Mouse (Mus musculus): ENCODE measurements around the gene Uhrf1bp1l. TPM values are rescaled to one million over a fixed set of nuclear protein-coding genes. Genes with fewer than 3 reads are reported as not detected.
"Not testable (repeated sequence)": the region's sequence is repeated elsewhere in the genome, so short reads cannot be mapped to it uniquely, and the experiment has no call there.

Gene Uhrf1bp1l
- total RNA-seq (2015) (65.2 and 73.3 TPM in 2 replicates), total RNA-seq (2017) (38.4 and 46.1 TPM in 2 replicates)

DNA sequence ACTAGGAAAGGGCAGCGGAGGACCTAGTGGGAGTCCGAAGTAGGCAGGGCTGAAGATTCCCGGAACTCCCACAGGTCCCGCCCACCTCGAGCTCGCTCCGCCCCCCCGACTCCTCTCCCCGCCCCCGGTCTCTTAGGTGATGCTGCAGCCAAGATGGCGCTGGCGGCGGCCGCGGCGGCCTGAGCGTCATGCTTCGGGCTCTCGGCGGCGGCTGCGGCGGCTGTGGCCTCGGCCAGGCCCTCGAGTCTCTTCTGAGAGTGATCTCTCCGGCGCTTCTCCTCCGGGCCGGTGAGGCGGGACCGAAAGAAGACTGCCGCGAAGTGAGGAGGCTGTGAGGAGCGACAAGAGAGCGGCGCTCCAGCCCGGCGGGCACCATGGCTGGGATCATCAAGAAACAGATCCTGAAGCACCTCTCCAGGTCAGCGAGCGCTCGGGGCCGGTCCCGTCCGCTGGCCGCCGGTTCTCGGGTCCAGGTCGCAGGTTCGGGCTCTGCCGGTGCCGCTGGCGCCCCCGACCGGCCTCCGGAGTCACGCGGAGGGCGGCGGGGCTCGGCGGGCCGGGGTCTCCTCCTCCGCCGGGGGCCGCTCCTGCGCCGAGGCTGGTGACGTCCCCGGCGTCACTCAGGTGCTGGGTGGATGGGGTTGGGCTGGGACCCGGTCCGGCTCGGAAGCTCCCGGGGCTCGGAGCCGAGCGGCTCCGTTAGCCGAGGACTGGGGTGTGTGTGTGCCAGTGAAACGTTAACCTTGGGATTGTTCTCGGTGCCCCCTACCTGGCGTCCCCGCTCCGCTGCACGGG lies at the start of gene Uhrf1bp1l:
TSS of gene Uhrf1bp1l (plus strand) at position 121 of the 795 bp plus-strand sequence.
- peak; percentile 73 for ATAC-seq (ENCODE audit: poor library complexity, severe bottlenecking)

DNA sequence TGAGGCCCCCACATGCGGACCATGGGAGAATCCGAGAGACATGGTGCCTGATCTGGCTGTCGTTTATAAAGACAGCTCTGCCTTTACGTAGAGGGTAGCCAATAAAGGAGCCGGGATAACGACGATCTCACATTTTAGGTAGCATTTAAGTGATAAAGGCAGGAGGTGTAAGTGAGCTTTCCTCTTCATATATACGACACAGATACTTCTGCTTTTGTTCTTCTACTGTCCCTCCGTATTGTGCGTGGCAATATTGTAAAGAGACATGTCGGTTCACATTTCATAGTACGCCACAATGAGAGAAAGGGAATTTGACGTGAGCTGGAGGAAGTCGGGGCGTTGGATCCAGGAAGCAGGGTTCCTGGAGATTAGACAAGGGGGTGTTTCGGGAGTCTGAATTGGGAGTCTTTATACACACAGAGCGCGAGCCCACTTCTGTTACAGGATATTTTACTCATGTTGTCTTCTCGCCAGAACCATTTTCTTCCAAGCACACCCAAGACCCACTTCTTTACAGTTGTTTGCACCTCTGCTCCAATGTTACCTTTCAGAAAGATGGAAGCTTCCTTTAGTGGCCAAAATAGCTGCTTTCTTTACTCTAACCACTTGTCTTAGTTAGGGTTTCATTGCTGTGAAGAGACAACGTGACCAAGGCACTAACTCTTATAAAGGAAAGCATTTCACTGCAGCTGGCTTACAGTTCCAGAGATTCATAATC lies 49.4 kb upstream of the Uhrf1bp1l start:
- ATAC-seq (ENCODE audit: poor library complexity, severe bottlenecking), result peak; percentile 66

DNA sequence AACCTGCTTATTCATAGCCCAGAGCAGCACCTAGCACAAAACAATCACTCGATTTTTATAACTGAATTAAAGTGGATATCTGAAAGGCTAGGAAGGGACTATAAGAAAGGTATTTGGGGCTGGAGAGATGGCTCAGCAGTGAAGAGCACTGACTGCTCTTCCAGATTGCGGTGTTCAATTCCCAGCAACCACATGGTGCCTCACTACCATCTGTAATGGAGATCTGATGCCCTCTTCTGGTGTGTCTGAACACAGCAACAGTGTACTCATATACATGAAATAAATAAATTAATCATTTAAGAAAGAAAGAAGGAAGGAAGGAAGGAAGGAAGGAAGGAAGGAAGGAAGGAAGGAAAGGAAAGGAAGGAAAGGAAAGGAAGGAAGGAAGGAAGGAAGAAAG lies 48.5 kb upstream of the Uhrf1bp1l start:
- ATAC-seq (ENCODE audit: poor library complexity, severe bottlenecking), result not testable (repeated sequence)

GRCm38 (mm10) chr10:89697956-89698355 lies 46.8 kb upstream of the Uhrf1bp1l start:
- no peak for ATAC-seq (ENCODE audit: poor library complexity, severe bottlenecking)

GRCm38 (mm10) chr10:89703042-89703441 lies 41.7 kb upstream of the Uhrf1bp1l start:
- ATAC-seq (ENCODE audit: poor library complexity, severe bottlenecking), result peak; percentile 76

- no peak for ATAC-seq (ENCODE audit: poor library complexity, severe bottlenecking)
These were observed 37.4 kb upstream of the Uhrf1bp1l start for GRCm38 (mm10) chr10:89707397-89707796.

DNA sequence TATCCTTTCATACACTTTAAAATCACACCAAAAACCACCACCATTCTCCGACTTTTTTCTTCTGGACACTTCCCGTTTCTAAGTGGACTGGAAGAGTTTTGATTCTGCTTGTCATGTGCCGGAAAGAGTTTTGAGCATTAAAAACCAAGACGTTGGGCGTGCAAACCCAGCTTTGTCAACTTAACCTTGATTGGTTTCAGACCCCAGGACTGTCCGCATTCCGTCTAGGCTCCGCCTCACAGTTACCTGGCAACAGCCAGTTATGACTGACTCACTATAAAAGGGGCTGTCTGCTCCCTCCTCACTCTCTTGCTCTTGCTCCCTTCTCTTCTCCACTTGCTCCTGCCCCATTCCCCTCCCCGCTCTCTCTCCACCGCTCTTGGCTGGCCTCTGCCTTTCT lies 36.1 kb upstream of the Uhrf1bp1l start:
- peak; percentile 60 for ATAC-seq (ENCODE audit: poor library complexity, severe bottlenecking)

DNA sequence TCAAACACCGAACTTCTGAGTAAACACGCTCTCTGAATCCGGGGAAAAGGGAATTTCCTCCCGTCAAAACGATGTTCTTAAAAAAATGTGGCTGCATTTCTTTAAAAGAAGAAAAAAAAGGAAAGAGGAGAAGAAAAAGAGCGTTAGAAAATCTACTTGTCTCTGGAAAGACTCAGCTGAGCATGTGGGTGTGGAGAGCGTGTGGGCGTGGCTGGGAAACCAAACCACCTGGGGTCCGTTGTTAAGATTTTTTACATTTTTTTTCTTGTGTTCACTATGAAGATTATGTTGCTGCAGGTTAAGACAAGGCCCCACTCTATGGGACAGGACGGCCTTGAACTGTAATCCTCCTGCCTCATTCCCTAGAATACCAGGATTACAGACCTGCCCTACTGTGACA lies 29.9 kb upstream of the Uhrf1bp1l start:
- ATAC-seq (ENCODE audit: poor library complexity, severe bottlenecking), result no peak

- ATAC-seq (ENCODE audit: poor library complexity, severe bottlenecking), result no peak
These were observed 24.5 kb upstream of the Uhrf1bp1l start for GRCm38 (mm10) chr10:89720252-89720651.

GRCm38 (mm10) chr10:89720796-89721195 lies 24.0 kb upstream of the Uhrf1bp1l start:
- ATAC-seq (ENCODE audit: poor library complexity, severe bottlenecking), result no peak

DNA sequence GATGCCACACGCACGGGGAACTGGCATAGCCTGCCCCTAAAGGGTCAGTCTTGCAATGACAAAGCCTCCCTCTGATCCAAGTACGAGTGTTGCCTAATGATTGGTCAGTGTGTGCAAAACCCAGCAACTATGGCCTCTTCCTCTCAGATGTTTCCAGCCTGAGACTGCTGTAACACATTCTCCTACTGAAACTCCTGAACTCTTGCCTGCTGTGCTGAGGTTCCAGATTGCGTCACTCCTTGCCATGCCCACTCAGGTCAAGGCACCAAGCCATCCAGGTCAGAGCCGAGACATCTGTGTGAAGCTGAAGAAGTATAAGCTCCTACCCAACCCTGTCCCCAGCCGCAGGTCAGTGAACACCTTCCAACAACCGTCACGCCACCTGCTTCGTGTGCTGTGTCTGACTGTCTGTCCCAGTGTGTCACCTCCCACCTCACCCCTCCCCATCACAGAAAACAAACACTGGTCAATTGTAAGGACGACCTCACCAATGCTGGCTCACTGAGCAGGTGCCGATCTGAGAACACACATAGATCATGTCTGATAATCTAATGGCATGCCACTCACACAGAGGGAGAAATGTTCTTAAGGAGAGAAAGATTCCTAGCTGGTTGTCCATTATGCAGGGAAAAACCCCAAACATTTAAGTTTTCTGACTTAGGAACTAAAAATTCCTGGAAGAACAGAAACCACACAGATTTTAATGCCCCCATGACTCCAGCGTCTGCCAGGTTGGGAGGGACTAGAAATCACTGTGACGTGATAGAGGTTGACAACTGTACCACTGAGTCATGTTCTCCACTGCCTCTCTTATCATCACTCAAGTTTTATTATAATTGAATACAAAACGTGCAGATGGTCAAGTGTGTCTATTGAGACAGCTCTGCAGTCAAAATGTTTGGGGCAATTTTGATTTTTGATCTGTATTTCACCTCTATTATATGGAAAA lies 22.3 kb upstream of the Uhrf1bp1l start:
- peak; percentile 66 for ATAC-seq (ENCODE audit: poor library complexity, severe bottlenecking)

DNA sequence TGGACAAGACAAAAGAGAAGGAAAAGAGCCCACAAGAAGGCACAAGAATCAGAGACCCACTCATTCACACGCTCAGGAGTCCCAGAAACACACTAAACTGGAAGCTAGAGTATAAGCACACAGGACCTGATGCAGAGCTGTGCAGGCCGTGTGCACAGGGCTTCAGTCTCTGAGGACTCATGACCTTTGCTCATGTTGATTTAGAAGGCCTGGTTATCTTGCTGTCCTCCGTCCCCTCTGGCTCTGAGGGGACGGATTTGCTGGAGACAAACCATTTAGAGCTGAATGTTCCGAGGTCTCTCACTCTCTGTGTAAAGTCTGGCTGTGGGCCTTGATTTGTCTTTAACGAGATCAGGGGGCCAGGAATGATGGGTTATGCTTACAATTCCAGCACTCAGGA lies 14.4 kb upstream of the Uhrf1bp1l start:
- ATAC-seq (ENCODE audit: poor library complexity, severe bottlenecking), result no peak

DNA sequence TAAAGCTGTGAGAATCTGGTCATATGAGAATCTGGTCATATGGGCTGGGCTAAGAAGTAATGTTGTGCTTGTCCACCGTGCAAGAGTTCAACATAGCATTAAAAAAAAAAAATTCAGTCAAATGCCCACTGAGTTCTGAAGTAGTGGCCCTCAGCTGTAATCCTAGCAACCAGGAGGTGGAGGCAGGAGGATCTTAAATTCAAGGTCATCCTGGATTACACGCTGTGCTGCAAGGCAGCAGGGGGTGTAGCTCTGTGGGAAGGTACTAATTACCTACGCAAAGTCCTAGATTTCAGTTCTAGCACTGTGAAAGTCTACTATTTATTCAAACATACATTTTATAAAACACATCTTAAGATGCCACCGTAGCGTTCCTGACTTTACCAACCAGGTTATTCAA lies 13.4 kb upstream of the Uhrf1bp1l start:
- 0 out of 2 replicates have a peak, but pooled peaks have one; percentile 2 for ATAC-seq (ENCODE audit: poor library complexity, severe bottlenecking)

- peak; percentile 99 for ATAC-seq (ENCODE audit: poor library complexity, severe bottlenecking)
These were observed 12.6 kb upstream of the Uhrf1bp1l start, which contains the start of gene Actr6 for GRCm38 (mm10) chr10:89732001-89732794. Gene Actr6 (minus strand): TSS chr10:89732295.

DNA sequence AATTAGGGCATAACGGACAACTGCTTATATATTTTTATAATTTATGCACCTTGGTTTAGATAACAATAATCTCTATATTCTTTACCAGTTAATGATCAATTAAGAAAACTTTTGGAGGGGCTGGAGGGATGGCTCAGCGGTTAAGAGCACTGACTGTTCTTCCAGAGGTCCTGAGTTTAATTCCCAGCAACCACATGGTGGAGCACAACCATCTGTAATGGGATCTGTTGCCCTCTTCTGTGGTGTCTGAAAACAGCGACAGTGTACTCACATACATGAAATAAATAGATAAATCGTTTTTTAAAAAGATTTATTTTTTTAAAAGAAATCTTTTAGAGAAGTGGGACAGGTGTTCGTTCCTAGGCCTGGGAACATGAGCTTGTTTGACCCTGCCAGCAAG lies 7.7 kb upstream of the Uhrf1bp1l start:
- no peak for ATAC-seq (ENCODE audit: poor library complexity, severe bottlenecking)

DNA sequence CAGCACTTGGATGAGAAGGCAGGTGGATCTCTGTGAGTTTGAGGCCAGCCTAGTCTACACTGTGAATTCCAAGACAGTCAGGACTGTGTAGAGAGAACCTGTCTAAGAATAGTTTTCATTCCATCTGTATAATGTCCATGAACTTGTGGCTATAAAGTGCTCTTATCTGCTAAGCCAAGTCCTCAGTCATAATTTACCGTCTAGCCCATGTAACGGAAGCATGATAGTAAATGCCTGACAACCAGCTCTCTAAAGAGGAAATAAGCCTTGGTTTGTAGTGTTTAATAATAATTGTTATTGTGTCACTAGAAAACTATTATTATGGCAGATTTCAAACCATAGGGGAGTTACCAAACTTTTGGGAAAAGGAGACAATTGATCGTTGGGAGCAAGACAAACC lies 6.9 kb upstream of the Uhrf1bp1l start:
- ATAC-seq (ENCODE audit: poor library complexity, severe bottlenecking), result no peak

DNA sequence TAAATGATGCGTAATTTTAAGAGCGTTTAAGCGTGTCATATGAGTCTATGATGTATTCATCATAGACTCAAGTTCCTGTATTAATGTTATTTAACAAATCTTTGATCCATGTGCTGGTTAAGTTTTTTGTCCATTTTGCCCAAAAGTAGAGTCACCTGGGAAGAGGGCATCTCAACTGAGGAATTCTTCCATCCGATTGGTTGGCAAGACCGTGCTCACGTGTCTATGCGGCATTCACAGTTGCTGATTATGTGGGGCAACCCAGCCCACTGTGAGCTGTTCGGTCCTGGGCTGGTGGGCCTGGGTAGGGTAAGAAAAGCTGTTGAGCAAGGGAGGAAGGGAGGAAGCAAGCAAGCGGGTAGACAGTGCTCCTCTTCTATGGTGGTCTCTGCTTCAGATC lies 6.4 kb upstream of the Uhrf1bp1l start:
- no peak for ATAC-seq (ENCODE audit: poor library complexity, severe bottlenecking)

- no peak for ATAC-seq (ENCODE audit: poor library complexity, severe bottlenecking)
These were observed 5.1 kb upstream of the Uhrf1bp1l start for GRCm38 (mm10) chr10:89739703-89740102.

DNA sequence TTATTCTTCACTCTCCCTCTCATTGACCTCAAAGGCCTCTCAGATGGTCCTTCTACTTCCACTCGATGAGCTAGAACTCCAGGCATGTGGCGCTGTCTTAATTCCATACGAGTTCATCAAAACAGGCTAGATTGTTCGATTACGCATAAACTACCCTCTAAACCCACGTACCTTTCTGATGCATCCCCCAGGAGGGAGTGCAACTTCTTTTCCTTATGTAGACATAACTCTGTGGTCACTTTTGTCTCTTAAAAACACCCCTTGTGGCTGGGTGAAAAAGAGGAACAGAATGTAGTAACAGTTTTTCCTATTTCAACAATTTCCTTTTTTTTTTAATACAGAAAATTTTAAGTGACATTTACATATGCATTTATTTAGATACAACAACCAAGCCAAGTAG lies 3.8 kb upstream of the Uhrf1bp1l start:
- peak; percentile 63 for ATAC-seq (ENCODE audit: poor library complexity, severe bottlenecking)

- no peak for ATAC-seq (ENCODE audit: poor library complexity, severe bottlenecking)
These were observed 1.5 kb upstream of the Uhrf1bp1l start for GRCm38 (mm10) chr10:89743266-89743665.

Measured in megakaryocyte, adult 5-6 weeks (primary cell).